Mouse (Mus musculus): Measurements from ENCODE around the gene Angptl1.

Angptl1 gene

GRCm38 (mm10) chr1:156870616-156871015 is 32.3 kb downstream of the Angptl1 start:
- WGBS = 96% methylated on average over 4 of the region's 4 CpGs

GRCm38 (mm10) chr1:156884782-156885181 is 46.4 kb downstream of the Angptl1 start:
- WGBS = 90% methylated on average over 2 of the region's 2 CpGs

GRCm38 (mm10) chr1:156885879-156886278 is 47.5 kb downstream of the Angptl1 start:
- 83% methylated on average over 2 of the region's 2 CpGs for WGBS

GRCm38 (mm10) chr1:156888830-156889229 is 50.5 kb downstream of the Angptl1 start:
- 89% methylated on average over 4 of the region's 4 CpGs for WGBS

GRCm38 (mm10) chr1:156891561-156891960 is 53.2 kb downstream of the Angptl1 start:
- 96% methylated on average over 4 of the region's 4 CpGs for WGBS

GRCm38 (mm10) chr1:156901689-156902088 is 63.3 kb downstream of the Angptl1 start:
- WGBS = 79% methylated on average over 6 of the region's 6 CpGs

- WGBS = 87% methylated on average over 3 of the region's 3 CpGs
Observed at GRCm38 (mm10) chr1:156903899-156904298, 65.5 kb downstream of the Angptl1 start.

- WGBS = 78% methylated on average over 2 of the region's 2 CpGs
Observed at GRCm38 (mm10) chr1:156905660-156906059, 67.3 kb downstream of the Angptl1 start.

- 96% methylated on average over 4 of the region's 4 CpGs for WGBS
Observed at GRCm38 (mm10) chr1:156909265-156909664, 70.9 kb downstream of the Angptl1 start.
